Mouse (Mus musculus): ENCODE results near the gene Fga.
A peak's percentile ranks its signal among the peaks of the same experiment; 100 is the strongest.

Fga gene

DNA sequence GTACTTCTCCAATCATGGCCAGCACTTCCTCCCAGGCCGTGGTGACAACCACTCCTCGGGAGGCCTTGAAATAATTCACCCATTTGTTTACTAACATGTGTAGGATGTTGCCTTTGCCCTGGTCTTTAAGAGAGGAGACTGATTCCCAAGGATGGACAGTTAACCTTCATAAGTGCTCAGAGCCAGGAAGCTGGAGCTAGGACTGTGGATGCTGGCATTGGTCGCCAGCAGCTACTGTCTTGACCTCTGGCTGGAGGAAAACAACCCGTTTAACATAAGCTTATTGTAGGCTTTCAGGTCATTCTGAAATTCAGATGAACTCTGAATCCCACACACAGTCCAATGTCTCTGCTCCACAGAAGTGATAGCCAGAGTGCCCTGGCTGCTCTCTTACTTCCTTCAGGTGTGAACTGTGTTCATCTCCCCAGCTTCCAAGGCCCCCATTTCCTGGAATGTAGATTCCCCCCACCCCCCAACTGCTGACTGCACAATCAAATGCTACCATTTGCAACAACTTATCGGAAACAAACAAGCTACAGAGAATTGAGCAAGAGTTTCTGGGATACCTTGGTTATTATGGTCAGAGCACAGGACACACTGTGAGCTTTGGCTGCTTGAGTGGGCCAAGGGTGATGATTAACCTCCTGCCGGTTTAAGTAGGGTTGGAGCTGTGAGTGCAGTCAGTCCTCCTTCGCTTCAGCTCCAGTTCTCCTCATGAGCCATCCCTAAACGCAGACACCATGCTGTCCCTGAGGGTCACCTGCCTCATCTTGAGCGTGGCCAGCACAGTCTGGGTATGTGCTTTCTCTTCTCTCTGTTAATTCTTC, at the start of gene Fga:
Fga (plus strand) TSS at position 602 of the 827 bp plus-strand sequence.
- DNase-seq, result peak; percentile 40 to 53

DNA sequence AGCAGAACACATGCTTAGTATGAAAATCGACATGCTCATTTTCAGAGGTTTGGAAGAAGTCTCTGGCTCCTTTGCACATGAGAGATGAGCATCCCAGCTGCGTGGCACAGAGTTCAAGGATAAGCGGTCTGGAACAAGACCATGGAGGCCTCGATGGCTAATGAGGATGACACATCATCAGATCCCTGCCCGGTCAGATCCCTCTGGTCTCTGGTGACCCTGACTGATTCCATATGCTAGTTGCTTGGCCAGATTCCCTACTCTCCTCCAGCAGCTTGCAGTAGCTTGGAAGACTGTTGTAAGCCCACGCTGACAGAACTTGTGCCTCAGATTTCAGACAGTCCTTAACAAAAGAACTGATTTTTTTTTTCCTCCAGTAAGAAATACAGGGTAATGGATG, 45.1 kb upstream of the Fga start:
- peak; percentile 56 to 63 for DNase-seq

DNA sequence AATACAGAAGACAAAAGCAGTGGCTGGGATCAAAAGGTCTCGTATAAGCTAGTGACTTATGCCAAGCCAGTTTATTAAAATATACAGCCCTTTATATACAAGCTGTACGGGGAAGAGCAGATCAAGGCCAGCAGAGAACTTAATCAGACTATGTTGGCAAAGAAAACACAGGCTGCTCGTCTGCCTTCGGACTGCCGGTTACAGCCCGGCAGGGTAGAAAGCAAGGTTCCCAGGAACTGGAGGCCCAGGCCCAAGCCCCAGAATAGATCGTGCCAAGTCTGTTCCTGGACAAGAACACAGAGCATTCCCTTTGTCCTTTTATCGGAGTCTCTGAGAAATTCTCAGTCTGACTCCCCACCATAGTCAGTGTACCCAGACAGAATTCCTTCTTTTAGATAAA, 44.0 kb upstream of the Fga start:
- DNase-seq, result no peak

DNA sequence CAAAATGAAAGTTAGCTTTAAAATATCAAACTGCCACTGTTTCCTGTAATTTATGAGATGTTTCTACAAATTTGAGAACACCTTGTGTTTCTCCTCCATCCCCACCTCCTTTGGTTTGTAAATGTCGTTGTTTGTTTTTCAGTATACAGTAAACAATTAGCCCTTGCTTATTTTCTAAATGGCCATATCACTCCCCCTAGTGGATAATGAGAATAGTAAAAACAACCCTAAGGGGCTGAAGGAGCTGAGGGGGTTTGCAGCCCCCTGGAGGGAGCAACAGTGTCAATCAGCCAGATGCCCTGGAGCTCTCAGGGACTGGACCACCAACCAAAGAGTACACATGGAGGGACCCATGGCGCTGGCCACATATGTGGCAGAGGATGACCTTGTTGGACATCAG, 41.0 kb upstream of the Fga start:
- DNase-seq, result no peak

DNA sequence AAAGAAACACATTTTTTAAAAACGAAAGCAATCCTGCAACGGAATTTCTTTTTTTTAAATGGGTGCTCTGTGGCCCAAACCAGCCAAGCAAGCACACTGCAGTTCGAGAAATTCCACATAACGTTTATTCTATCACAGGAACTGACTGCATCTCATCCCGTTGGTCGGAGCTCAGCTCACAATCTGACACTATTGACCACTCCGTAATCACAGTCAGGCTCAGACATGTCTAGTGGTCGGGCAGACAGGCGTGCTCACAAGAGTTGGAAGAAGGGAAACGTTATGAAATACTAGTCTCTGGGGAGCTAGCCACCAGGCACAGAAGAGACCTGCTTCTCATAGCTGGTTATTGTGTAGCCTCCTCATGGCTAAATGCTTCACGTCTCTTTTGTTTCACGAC, 33.9 kb upstream of the Fga start:
- no peak for DNase-seq

DNA sequence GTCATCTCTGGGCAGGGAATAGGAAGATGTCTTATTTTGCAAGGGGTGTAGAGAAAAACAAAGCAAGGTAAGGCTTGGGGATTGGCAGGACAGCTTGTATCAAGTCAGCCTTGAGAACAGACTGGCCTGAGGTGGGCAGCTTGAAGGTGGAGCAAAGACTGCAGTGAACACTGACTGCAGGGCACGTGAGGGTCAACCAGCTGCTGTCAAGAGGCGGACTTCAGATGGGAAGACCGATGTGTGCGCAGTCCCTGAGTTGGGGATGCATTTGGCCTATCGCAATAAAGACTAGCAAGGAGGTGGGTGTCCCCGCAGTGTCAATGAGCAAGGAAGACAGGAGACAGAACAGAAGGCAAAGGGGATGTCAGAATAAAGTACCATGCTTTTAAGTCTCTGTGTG, 32.9 kb upstream of the Fga start:
- DNase-seq, result no peak

DNA sequence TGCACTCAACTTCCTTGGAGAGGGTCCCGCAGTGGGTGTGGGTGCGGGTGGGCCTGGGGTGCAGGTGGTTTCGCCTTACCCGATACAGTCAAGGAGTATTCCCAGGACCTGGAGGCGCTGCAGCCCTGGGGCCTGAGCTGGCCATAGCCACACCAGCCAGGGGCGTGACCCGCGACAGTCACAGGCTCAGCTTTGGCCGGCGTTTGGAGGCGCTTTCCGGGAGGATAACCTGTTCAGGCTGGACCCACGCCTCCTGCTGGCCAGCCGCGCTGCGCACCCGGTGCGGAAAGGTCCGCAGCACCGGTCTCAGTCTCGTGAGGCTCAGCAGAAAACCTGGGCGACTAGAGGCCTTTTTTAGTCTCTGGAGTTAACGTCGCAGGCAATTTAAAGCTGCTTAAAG, 30.5 kb upstream of the Fga start:
- DNase-seq, result peak; percentile 85 to 91

DNA sequence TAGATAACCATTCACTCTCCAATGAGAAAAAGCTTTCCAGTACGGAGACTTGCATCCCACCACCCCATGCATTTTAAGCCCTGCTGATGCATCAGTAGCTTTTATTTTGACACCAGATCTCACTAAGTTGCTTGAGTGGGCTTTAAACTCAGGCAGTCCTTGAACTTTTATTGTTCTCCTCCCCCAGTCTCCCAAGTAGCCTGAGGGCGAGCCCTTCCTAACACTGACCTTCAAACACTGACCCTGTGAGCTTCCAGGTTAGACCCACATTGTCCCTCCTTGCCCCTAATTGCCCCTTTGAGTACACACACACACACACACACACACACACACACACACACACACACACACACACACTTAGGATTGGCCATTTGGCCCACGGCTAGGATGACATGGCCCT, 29.2 kb upstream of the Fga start:
- no peak for DNase-seq

DNA sequence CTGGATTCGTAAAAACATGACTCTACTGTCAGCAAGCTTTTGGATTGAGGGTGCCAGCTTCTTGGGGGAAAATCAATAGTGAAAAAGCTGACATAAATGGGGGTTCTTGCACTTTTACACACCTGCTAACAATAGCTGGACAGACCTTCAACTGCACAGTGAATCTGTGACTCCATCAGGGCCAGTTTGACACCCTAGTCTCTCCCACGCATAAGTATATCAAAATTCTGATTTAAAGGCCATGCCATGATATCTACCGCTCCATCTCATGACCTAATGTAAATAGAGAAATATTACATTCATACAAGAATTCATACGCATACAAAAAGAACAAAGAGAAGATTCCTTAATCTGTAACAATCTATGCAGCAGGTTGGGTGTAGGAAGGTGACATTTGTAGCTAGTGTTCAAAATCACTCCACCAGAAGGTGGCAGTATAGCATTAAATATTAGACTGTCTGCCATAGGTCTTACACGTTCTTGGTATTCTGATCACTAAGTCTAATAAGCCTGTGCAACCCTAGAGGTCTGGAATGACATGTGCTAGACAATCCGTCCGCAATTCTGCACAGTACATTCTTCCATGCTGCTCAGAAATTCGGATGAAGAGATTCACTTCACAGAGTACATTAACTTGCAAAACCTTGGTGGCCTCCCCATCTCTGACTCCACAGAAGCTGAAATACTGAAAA, 27.0 kb upstream of the Fga start:
- peak in 1 of 2 experiments; percentile 21 for DNase-seq

DNA sequence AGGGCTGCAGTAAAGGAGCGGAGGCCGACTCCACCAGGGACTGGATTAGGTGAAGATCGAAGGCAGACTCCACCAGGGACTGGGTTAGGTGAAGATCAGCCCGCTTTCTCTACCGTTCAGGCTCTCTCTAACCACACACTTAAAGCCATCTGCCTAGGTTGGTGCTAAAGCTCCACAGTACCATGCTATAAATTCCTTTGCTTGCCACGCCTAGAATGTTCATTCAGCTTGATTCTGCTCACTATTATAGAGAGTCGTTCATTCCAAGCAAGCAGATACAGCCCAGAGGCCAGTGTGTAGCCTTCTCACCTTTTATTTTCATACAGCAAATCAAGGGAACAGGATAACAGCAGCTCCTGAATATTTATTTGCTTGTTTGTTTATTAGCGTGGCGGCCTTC, 25.9 kb upstream of the Fga start:
- DNase-seq, result no peak

DNA sequence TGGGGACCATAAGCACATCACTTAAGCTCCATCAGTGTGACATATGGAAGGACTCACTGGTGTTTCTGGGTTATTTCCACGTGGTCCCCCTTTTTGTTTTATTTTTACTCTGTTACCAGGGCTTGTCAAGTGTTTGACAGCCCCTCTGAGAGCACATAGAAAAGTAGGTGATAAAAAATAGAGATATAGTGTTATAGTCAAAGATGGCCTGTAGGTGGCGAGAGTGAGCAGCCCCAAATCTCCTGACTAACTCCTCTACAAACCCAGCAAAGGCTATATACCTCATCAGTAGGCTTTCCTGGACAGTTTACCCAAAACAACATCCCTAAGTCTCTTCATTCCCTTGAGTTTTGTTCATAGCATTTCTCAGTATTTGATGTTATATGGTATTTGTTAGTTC, 23.7 kb upstream of the Fga start:
- DNase-seq, result peak; percentile 62 to 65

DNA sequence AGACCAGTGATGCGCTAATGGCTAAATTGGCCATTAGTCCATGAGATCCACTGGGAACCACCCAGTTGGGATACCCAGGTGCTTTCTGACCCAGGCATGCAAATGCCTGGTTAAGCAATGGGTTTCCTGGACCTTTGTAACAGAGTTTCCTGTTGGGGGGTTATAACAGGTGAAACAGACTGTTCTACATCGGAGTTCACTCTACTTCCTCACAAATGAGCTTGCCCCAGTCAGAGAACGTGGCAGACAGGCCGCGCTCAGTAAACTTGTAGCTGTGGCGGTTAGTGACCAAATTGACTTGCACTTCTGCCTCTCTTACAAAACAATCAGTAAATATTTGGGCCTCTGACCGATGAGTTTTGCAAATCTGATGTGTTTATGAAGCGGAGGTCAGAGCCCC, 22.8 kb upstream of the Fga start:
- DNase-seq, result no peak

DNA sequence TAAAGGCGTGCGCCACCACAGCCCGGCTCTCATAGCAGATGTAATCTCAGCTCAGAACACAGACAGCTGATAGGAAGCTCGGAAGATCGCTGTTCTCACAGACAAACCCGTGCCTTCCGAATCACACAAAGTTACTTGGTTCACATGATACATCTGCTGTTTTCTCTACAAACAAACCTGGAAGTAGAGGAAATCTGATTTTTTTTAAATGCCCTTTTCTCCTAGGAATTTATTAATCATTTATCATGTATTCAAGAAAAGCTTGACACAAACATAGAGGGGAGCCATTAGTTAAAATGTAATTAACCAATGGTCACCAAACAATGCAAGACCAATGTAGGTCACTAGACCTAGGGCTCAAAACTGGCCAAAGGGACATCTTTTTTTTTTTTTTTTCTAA, 21.1 kb upstream of the Fga start:
- DNase-seq, result no peak

DNA sequence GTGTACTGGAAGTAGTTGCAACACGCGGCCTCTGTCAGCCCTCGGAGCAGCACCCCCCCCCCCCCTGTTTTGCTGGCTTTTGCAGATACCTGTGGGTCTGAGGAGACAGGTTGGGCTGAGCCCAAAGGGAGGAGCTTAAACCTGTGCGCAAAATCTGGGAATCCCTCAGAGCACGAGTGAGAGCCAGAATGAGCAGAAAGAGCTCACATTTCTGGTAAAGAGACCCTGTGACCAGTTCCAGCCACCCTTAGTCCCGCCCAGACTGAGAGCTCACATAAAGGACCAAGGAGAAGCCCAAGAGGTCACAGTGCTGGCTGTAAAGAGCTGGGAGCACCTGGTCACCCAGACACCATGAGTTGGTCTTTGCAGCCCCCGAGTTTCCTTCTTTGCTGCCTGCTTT, 18.3 kb upstream of the Fga start, which contains the start of gene Fgg:
Fgg (plus strand) TSS at position 168 of the 400 bp plus-strand sequence.
- no peak for DNase-seq

DNA sequence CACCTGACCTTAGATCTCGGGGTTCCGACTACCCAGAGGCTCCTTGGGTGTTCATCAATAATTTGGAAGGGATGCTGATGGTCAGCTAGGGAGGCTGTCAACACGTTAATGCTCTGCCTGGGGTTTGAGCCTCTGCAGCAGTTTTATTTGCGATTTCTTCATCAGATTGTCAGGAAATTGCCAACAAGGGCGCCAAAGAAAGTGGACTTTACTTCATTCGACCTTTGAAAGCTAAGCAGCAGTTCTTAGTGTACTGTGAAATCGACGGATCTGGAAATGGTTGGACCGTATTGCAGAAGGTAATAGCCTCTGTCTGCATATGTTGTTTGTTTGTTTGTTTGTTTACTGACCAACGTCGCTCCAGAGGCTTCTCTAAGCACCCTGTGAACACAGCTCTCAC, 15.6 kb upstream of the Fga start:
- no peak for DNase-seq

DNA sequence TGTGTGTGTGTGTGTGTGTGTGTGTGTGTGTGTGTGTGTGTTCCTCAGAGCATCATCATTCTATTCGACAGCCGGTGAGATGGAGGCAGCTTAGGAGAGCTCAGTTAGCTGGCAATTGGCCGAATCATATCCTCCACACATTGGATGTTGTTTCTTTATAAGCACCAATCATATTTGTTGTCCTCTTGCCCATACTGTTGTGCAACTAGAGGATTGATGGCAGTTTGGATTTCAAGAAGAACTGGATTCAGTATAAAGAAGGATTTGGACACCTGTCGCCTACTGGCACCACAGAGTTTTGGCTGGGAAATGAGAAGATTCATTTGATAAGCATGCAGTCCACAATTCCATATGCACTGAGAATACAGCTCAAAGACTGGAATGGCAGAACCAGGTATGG, 14.7 kb upstream of the Fga start:
- DNase-seq, result no peak

DNA sequence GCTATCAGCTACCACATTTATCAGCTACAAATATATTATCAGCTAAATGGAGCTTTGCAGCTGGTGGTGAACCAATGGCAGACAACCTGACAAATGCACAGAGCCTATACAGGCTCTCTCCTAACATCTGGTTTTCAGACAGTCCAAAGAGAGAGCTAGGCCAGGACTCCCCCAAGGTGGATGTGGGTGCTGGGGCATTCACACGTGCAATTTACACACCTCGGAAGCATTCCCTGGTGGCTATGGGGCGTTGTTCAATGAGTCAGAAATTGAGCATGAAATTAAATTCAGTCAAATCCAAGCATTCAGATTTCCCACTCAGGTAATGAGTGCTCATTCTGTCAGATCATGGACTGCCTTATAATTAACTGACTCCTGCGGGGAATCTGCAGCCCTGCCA, 14.3 kb upstream of the Fga start:
- DNase-seq, result no peak

DNA sequence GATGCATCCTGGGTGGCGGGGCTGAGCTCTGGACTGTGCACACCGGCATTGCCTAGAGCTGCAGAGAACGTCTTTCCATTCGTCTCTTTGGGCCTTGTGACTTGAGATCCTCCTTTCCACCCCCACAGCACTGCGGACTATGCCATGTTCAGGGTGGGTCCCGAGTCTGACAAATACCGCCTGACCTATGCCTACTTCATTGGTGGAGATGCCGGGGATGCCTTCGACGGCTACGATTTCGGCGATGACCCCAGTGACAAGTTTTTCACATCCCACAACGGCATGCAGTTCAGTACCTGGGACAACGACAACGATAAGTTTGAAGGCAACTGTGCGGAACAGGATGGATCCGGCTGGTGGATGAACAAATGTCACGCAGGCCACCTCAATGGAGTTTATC, 13.2 kb upstream of the Fga start:
- DNase-seq, result no peak

DNA sequence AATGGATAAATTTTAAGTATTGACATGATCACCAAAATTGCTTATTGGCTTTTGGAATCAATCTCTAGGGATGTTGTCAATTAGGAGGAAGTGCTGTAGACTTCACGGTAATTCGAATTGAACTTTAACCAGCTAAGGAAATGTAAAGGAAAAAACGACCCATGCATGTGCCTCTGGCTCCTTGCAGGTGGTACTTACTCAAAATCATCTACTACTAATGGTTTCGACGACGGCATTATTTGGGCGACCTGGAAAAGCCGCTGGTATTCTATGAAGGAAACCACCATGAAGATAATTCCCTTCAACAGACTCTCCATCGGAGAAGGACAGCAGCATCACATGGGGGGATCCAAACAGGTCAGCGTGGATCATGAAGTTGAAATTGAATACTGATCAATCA, 11.9 kb upstream of the Fga start:
- DNase-seq, result no peak

DNA sequence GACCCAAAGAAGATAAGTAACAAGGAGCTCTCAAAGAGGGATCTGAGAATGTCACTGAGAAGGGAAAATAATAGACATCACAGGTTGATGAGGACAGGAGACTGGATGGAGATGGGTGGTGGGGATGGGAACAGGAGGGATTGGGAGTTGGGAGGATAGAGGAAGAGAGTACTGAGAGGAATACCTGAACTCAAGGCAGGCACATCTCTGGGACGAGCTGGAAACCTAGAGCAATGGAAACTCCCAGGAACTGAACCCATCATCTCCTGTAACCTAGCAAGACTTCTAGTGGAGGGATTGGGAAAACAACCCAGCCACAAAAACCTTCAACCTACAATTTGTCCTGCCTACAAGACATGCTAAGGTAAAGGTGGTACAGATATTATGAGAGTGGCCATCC, 9.6 kb upstream of the Fga start:
- no peak for DNase-seq

DNA sequence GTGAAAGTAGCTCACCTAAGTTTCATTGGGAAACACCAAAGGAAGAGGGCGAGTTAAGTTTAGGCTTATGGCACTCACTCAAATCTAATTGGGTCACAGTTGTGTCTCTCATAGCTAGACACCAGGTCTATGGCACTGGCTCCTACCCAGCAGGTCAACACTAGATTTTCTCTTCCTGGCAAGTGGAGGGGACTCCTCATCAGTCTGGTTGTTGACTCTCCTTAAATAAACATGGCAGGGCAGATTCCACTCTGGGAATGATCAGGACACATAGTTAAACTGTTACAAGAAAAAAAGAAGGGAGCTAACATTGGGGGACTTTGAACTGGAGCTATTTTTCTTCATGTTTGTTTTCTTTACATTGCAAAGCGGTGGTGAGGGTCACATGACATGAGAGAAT, 5.5 kb upstream of the Fga start:
- DNase-seq, result no peak

DNA sequence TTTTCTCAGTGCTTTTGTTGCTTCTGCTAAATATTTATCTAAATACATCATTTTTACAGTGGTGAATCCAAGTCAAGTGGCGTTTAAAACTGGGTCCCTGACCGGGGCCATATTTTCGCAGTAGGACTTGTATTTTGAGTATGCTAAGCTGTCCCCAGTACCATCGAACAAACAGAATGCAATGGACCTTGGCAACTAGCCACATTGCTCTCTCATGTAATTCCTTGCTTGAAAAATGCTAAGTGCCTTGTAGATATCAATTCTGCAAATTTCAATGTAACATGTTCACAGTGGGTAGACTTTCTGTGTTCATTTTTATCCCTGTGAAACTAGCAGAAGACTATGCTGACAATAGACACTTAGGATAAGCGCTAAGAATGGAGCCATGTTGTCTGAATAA, 4.7 kb upstream of the Fga start:
- no peak for DNase-seq

DNA sequence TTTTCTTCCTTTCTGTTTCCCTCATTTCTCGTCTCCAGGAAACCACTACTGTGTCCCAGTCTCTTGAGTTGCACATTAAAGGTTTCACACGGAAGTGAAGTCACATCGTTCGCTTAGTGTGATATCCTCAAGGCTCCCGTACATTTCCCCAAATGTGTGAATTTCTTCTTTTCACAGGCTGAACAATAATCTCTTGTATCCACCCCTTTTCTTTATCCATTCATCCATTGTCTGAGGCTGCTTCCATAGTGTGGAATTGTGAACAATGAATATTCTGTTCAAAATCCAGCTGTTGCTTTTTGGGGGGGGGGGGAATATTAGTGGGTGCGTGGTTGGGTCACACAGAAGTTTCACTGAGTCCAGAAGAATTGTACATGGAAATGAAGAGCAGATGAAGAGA, 840 bp upstream of the Fga start:
- no peak for DNase-seq

DNA sequence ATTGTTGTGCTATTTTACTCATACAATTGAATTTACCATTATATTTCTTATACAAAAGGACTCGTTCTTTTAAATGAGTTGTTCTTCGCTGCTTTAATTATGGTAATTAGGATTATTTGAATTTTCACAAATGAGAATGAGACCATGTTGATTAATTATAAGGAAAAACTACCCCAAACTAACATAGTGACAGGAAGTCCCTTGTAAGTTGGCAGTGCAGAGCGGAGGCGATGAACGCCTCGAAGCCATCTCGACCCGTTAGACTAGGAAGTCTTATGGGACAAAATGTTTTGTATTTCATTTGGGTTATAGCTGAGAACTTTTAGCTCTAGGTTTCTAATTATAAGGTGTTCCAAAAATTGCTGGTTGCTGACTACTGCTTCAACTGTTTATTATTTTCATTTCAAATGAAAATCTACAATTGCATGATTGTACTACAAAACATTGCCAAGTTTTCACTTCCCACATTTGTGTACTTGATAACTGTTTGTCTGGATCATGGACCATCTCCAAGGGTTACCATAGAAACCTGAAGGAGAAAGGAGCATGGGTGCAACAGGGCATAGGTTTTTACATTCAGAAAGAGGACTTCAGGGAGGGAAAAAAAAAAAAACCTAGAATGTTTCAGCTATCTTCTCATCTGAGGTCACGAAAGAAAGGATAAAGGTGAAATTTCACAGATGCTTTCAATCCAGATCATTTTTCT, 1.8 kb downstream of the Fga start:
- DNase-seq, result no peak
